Mouse (Mus musculus) regulatory T cell (primary cell): ENCODE measurements around the gene Ccdc117.
"Not testable (repeated sequence)": the region's sequence is repeated elsewhere in the genome, so short reads cannot be mapped to it uniquely, and the experiment has no call there.

Experiments
- in situ Hi-C: fragments of 300-600 bp; cut with MboI, MseI; formaldehyde crosslinking; loops from one replicate; pipeline ENCODE4 v1.15.1; 2025; ENCODE audit warnings: high pct_unique_total_duplicates

Ccdc117 gene

DNA sequence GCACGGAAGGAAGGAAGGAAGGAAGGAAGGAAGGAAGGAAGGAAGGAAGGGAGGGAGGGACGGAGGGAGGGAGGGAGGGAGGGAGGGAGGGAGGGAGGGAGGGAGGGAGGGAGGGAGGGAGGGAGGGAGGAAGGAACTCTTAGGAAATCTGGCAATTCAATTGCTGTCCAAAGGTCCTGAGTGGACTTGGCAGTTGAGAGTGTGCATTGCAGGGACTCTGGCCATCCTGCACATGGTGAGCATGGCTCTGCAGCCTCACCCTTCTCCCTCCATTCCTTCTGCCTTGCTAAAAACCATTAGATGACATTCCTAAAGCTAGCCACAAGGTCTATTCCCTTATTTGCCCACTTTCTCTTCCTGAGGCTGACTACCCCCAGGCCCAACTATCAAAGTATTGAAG, 31.3 kb downstream of the Ccdc117 start:
- in situ Hi-C loops: not testable (repeated sequence)

DNA sequence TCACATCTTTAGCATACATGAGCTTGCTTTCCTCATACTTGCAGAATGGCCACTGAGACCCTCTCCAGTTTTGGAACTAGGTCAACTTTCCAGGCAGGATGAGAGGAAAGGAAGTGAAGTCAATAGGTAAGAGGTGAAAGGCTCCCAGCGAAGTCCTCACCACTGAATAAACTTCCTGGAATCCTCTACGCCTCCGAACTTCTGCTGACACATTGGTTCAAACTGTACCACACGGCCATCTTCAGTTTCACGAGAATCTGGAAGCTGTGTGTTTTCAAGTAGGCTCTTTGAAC, 31.9 kb downstream of the Ccdc117 start:
- in situ Hi-C loops: no loop called here

- in situ Hi-C loops: no loop called here
These were observed 32.5 kb downstream of the Ccdc117 start for GRCm38 (mm10) chr11:5509215-5510098.

DNA sequence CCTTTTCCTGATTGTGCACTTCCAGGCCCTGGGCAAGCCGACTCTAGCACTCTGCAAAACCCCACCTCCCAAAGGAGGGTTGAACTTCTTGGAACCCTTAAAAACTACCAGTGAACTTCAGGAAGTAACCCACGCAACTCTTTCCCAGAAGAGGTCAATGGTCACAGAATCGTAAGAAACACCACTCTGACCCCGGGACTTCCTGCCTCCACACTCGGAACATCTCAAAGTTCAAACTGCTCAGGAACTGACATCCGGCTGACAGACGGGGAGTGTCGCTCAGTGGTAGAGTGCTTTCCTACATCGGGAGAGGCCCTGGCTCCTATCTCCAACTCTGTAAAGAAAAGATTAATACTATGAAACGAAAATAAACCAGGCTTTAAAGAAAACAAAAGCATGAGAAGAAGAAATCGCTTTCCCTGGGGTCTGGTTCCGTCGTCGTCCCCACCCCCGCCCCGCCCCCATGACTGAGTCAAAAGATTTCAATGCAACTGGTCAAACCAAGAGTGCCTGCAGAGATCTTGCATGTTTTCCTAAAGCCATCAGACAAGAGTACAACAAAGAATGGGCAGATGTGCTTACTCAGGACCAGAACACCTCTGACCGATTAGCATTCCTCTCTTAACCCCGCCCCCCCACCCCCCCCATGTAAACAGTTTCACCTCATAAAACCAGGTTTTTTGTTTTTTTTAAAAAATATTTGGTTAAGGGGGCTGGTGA, 36.0 kb downstream of the Ccdc117 start:
- in situ Hi-C loops: no loop called here

GRCm38 (mm10) chr11:5502351-5503051, 39.5 kb downstream of the Ccdc117 start:
- in situ Hi-C loops: no loop called here

- in situ Hi-C loops: no loop called here
These were observed 40.9 kb downstream of the Ccdc117 start for GRCm38 (mm10) chr11:5500903-5501741.

DNA sequence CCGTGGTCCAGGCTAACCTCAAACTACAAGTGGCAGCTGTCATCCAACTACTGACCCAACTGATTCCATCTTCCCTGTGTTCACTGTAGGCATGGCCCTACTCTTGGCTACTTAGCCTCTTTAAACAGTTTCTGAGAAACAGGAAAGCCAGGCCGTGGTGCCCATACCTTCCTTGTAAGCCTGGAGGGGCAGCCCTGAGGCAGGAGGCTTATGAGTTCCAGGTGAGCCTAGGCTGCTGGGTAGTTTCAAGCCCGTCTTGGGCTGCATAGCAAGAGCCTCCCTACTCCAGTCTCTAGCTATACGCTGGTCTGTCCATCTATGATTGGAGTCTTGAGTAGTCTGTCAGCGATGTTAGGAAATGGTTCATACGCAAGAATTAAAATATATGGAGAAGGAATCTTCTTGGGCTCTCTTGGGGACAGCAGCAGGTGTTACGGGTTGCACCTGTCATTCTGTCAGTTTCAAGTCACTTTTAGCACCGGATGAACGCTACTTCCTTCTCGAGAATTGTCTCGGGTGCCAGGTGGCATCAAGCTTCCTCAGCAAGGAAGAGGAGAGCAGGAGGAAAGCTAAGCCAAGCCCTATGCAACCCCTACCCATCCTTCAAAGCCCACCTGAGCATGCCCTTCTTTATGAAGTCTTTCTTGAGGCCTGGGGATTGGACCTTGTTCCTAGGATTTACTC, 41.9 kb downstream of the Ccdc117 start:
- in situ Hi-C loops: no loop called here

DNA sequence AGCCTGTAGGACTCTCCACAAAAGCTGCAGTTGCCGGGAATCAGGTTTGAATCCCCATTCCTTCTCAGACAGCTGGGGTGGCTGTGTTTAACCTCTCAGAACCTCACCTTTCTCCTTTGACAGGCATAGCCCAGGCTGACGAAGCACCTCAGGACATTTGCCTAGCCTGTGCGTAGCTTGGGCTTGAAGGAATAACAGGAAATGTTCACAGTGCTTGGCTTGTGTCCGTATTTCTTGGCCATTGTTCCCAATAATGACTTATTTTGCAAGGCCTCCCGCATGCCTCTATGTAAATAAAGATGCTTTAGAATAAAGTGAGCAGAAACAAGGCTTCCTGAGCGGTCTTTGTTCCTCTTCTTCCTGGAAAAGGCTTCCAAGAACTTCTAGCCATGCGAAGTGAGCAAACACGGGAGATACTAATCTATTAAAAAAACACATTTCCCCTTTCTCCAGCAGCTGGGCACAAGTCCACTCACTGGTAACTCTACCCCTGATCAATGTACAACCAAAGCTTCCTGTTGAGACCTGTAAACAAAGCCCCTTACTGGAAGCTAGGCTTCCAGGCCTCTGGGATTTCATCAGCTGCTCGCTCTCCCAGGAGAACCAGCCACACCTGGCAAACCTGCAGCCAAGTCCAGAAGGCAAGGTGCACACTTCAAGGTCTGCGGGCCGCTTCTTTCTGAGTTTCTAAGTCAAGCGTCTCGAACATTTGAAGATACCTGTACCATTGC, 42.9 kb downstream of the Ccdc117 start:
- in situ Hi-C loops: no loop called here

GRCm38 (mm10) chr11:5498422-5498821, 43.6 kb downstream of the Ccdc117 start:
- in situ Hi-C loops: no loop called here

DNA sequence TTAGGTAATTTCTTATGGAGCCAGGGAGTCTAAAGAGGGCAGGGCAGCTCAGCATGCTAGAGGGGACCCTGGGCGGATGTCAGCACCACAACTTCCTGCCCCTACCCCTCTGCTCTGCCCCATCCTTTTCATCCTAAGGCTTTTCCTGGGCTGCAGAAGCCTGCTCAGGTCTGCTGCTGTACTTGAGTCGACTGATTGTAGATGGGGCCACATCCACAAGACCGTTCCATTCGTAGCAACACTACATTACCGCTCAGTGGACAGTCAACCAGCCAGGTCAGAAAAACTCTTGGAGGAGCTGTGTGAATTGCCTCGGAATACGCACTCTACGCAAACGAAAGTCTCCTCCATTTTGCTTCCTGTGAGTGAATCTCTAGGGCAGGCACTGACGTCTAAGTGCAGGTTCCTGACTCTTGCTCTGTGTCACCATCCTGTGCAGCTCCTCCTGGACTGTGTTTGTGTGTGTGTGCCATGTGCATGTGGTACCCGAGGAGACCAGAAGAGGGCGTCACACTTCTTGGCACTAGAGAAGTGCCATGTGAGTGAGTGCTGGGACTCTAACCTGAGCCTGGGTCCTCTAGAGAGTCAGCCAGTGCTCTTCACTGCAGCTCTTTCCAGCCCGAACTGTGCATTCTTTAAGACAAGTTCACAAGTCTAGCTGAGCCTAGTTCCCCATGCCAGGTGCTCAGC, 45.3 kb downstream of the Ccdc117 start:
- in situ Hi-C loops: no loop called here

DNA sequence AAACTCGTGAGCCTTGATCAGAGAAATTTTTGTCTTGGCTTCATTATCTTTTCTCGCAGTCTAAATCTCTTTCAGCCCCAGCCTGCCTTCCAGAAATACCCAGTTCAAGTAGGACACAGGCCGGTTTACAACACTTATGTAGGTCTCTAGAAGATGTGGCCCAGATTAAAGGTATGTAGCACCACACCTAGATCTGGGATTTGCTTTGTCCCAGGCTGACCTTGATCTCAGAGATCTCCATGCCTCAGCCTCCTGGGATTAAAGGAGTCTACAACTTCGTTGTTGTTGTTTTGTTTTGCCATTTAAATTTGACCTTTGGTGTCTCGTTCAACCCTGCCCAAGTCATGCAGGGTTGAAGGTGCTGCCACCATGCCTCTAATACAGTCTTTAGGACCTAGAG, 46.1 kb downstream of the Ccdc117 start:
- in situ Hi-C loops: no loop called here

- in situ Hi-C loops: no loop called here
These were observed 46.6 kb downstream of the Ccdc117 start for GRCm38 (mm10) chr11:5495286-5495832.

DNA sequence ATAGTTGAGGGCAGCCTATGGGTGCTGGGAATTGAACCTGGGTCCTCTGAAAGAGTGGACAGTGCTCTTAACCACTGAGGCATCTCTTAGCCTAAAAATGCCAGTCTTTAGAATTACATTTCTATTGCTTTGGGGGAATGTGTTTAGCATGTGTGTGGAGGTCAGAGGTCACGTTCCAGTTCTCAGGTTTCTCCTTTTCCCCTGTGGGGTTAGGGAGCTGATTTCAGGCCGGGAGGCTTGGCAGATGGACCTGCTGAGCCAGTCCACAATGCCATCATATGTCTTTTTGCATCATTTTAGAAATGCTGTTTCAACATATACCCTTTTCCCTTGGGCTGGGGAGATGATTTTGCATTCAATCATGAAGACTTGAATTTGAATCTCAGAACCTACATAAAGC, 48.1 kb downstream of the Ccdc117 start:
- in situ Hi-C loops: no loop called here

GRCm38 (mm10) chr11:5491912-5492311, 50.1 kb downstream of the Ccdc117 start:
- in situ Hi-C loops: no loop called here

GRCm38 (mm10) chr11:5490989-5491656, 50.9 kb downstream of the Ccdc117 start:
- in situ Hi-C loops: no loop called here

DNA sequence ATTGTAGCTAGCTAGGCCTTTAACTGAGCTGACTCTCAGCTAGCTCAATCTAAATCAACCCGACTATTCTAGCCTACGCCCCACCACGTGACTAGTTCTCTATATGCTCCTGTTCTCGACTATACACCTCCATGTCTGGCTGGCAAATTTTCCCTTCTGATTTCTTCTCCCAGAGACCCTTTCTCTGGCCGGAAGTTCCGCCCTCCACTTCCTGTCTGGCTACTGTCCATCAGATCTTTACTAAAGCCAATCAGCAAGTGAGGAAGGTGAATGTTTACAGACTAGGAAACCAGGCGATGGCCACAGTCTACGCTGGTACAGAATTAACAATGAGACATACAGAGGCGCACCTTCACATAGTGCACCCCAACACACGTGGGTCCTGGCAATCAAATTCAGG, 52.6 kb downstream of the Ccdc117 start:
- in situ Hi-C loops: not testable (repeated sequence)

DNA sequence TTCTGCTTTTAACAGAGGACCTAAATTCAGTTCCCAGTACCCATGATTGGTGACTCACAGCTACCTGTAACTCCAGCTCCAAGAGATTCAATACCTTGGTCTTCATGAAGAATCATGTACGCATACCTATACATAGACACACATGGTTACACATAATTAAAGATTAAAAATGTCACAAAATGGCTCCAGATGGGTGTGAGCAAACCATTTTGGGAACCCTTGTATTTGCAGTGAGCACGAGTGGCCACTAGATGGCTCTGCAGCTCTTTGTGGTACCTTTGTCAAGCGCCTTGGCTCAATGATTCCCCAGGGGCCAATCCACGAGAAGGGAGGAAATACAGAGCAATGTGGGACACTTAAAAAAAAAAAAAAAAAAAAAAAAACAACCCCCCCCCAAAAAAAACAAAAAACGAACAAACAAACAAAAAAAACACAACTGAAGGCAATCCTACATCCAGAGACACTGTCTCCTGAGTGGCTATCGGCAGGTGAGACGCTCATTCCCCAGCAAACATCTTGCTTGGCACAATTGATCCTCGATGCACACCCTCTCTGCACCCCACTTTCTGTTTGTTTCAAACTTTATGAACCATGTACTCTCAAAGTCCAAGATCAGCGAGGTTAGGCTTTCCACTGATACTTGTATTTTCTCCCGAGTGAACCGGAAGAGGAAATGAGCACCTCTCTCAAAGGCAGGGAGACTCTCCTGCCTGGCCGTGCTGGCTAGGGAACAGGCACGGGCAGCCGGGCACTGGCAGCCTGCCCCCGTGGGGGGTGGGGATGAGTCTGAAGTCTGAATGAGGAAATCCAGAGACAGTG, 56.6 kb downstream of the Ccdc117 start:
- in situ Hi-C loops: no loop called here

DNA sequence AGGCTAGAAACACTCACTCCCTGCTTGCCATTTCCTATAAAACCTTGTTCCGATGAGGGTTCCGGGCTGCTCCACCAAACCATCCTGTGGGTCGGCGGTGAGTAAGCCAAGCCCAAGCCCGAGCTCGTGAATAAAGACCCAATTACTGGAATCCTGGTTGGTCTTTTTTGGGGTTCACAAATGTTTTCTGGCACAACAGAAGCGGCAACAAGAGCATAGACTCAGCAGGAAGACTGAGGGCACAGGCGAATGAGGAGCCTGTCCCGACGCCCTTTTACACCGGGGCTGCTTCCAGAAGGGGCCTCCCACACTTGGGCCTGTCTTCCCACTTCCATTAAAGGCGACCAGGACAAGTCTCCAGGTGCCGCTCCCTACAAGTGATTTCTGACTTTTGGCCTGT, 59.4 kb downstream of the Ccdc117 start:
- in situ Hi-C loops: loop anchor here (5.0 kb wide), 2 partner anchors 35 to 145 kb away; no protein-coding TSS in a partner anchor
